Mouse (Mus musculus): ENCODE measurements around the gene Tpm3.

DNA sequence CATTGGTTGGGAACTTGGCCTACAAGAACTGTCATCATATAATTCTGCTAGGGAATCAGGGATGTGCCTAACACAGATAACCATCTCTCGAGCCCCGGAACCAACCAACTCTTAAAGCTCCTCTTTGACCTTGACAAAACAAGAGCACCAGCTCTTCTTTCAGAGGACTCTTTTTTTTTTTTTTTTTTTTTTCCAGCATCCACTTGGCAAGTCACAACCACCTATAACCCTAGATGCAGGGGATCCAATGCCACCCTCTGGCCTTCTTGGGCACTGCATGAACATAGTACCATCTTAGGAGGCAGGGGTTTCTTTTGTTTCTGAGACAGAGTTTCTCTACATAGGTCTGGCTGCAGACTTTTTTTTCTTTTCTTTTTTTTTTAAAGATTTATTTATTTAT is 41.9 kb downstream of the Tpm3 start:
- no peak for TF ChIP-seq GATA1 (IDR thresholded peaks at IDR 0.05; ENCODE audit: low read length)
- TF ChIP-seq TAL1 (IDR thresholded peaks at IDR 0.05; ENCODE audit: low read length), result no peak
